In genomic region chr10:45888835-45889234, GRCm38 (mm10) we compare ENCODE assay signal across 9 mouse cellular contexts.
A peak's percentile ranks its signal among the peaks of the same experiment; 100 is the strongest.
DNase-seq lines count a peak whose midpoint lies in the region; ATAC-seq lines count a peak whose summit lies in the region.
"Had no signal": no experiment of that assay in that cellular context is flagged by ENCODE, and none has a peak within 500 bp of the region (broad histone marks: within the 10 kb centered on the region; RNA-seq: fewer than 3 reads in every experiment).

No protein-coding gene starts in this region.

- no peaks in the 10 kb centered on the region for H3K9me3 ChIP-seq in forebrain, embryonic 16.5 days (ENCODE audit: control insufficient read depth, low read length)
- H3K9me3 ChIP-seq in forebrain, embryonic 13.5 days (replicated peaks) = no peaks in the 10 kb centered on the region
- no peaks in the 10 kb centered on the region for H3K9me3 ChIP-seq in intestine, embryonic 16.5 days (ENCODE audit: control insufficient read depth, low read length)
- H3K9me3 ChIP-seq: embryonic facial prominence, embryonic 13.5 days had no signal

- H3K27me3 ChIP-seq in forebrain, embryonic 16.5 days (replicated peaks; ENCODE audit: control insufficient read depth, insufficient read depth, low read length) = no peaks in the 10 kb centered on the region
- H3K27me3 ChIP-seq in forebrain, embryonic 13.5 days = no peaks in the 10 kb centered on the region
- H3K27me3 ChIP-seq in intestine, embryonic 16.5 days (replicated peaks; ENCODE audit: control insufficient read depth, insufficient read depth, low read length) = no peaks in the 10 kb centered on the region
- H3K27me3 ChIP-seq: embryonic facial prominence, embryonic 13.5 days had no signal

- no peak overlapping the region for H3K4me3 ChIP-seq in forebrain, embryonic 16.5 days (replicated peaks; ENCODE audit: low read length)
- H3K4me3 ChIP-seq in forebrain, embryonic 13.5 days = no peak overlapping the region
- no peak overlapping the region for H3K4me3 ChIP-seq in intestine, embryonic 16.5 days (ENCODE audit: low read length)
- H3K4me3 ChIP-seq: embryonic facial prominence, embryonic 13.5 days had no signal

- no peak overlapping the region for H3K27ac ChIP-seq in forebrain, embryonic 16.5 days (ENCODE audit: low read length)
- no peak overlapping the region for H3K27ac ChIP-seq in forebrain, embryonic 13.5 days
- no peak overlapping the region for H3K27ac ChIP-seq in intestine, embryonic 16.5 days (ENCODE audit: low read length)
- H3K27ac ChIP-seq: embryonic facial prominence, embryonic 13.5 days had no signal

- no peak overlapping the region for H3K9ac ChIP-seq in forebrain, embryonic 16.5 days (replicated peaks; ENCODE audit: low read depth, low read length)
- no peak overlapping the region for H3K9ac ChIP-seq in forebrain, embryonic 13.5 days
- no peak overlapping the region for H3K9ac ChIP-seq in intestine, embryonic 16.5 days (ENCODE audit: low read depth, low read length)
- H3K9ac ChIP-seq: embryonic facial prominence, embryonic 13.5 days had no signal

- no peaks in the 10 kb centered on the region for H3K36me3 ChIP-seq in forebrain, embryonic 16.5 days (ENCODE audit: control insufficient read depth, insufficient read depth)
- H3K36me3 ChIP-seq in forebrain, embryonic 13.5 days (ENCODE audit: poor library complexity, severe bottlenecking) = no peaks in the 10 kb centered on the region
- no peaks in the 10 kb centered on the region for H3K36me3 ChIP-seq in intestine, embryonic 16.5 days (ENCODE audit: control insufficient read depth, insufficient read depth, low read length)
- H3K36me3 ChIP-seq: embryonic facial prominence, embryonic 13.5 days had no signal

- H3K4me1 ChIP-seq in forebrain, embryonic 16.5 days (replicated peaks; ENCODE audit: control insufficient read depth, insufficient read depth, low read length) = peaks cover 8% of the 10 kb centered on the region; the same call in 1 of the 2 replicates
- H3K4me1 ChIP-seq in forebrain, embryonic 13.5 days = peaks cover 5% of the 10 kb centered on the region; the same call in 1 of the 2 replicates
- no peaks in the 10 kb centered on the region for H3K4me1 ChIP-seq in intestine, embryonic 16.5 days (ENCODE audit: control insufficient read depth, insufficient read depth, low read length)

- DNase-seq in Muller cell, postnatal 12 days (ENCODE audit: inconsistent ontology term) = peak; percentile 90
- DNase-seq in frontal cortex, postnatal 36 days (ENCODE audit: low spot score in 2 of 2) = peak; percentile 38 to 49
- peak; percentile 41 to 61 for DNase-seq in layer of hippocampus, postnatal 10 days (ENCODE audit: low spot score in 2 of 2)
- peak; percentile 7 for DNase-seq in ovary, postnatal 14 days (ENCODE audit: low spot score)
- no peak for DNase-seq in thymus, postnatal 36 days

- 47% methylated on average over 4 of the region's 4 CpGs for WGBS in forebrain, embryonic 16.5 days
- 69% methylated on average over 4 of the region's 4 CpGs for WGBS in forebrain, embryonic 13.5 days
- 67% methylated on average over 4 of the region's 4 CpGs for WGBS in intestine, embryonic 16.5 days

- no peak overlapping the region for H3K4me2 ChIP-seq in forebrain, embryonic 16.5 days (ENCODE audit: low read length)
- H3K4me2 ChIP-seq in forebrain, embryonic 13.5 days = no peak overlapping the region
- no peak overlapping the region for H3K4me2 ChIP-seq in intestine, embryonic 16.5 days (ENCODE audit: low read depth, low read length)

- peak; percentile 49 for ATAC-seq in forebrain, embryonic 16.5 days
- no peak for ATAC-seq in forebrain, embryonic 13.5 days
- ATAC-seq in intestine, embryonic 16.5 days = no peak

Comparison
In these comparisons a context has a peak if more than half of its experiments do, and no peak if none do; other contexts are left out.
1. DNase-seq: peak in Muller cell, postnatal 12 days (single experiment), frontal cortex, postnatal 36 days (2 of 2), layer of hippocampus, postnatal 10 days (2 of 2) and ovary, postnatal 14 days (single experiment); none in thymus, postnatal 36 days (0 of 2).